Mouse (Mus musculus) adipocyte (in vitro differentiated cells): ENCODE data around the gene Cd82.
A peak's percentile ranks its signal among the peaks of the same experiment; 100 is the strongest.

ENCODE experiments used
- DNase-seq: peaks from one replicate; pipeline ENCODE4 v3.0.0-alpha.2; 2016; ENCODE audit warnings: low spot score

Gene Cd82

DNA sequence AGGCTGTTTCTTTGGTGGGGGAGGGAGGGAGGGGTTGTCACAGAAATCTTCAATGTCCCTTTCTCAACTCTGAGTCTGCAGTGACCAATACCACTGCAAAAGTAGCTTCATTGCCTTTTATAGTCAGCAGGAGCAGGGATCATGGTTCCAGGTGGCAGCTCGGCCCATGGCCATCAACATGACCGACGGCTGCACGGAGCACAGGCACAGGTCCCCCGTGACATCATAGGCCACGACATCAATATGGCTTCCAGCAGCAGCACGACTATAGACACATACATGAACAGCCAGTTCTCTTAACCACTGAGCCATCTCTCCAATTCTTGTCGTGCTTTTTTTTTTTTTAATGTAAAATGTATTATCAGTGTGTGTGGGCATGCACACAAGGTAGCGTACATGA lies 48.8 kb downstream of the Cd82 start:
- no peak for DNase-seq

- DNase-seq: peak; percentile 61
These were observed 49.4 kb downstream of the Cd82 start for GRCm38 (mm10) chr2:93413367-93414014.

DNA sequence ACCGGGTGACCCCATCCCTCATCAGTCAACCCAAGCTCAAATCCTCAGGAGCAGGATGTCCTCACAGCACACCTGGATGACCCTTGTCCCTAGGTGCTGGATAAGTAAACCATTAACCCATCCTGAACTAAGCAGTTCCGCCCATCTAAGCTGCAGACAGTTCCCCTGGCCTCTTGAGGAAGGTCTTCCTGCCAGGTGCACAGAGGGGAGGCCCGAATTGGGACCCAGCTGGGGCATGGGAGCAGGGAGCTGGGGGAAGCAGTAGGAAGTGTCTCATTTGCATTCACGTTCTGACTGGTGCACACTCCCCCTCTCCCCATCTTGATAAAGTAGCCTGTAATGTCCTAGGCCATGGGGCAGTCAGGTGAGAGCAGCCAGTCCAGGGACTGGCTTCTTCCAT lies 50.8 kb downstream of the Cd82 start:
- DNase-seq: no peak

GRCm38 (mm10) chr2:93410899-93411570 lies 51.9 kb downstream of the Cd82 start:
- no peak for DNase-seq

GRCm38 (mm10) chr2:93405017-93405425 lies 57.9 kb downstream of the Cd82 start:
- DNase-seq: no peak

DNA sequence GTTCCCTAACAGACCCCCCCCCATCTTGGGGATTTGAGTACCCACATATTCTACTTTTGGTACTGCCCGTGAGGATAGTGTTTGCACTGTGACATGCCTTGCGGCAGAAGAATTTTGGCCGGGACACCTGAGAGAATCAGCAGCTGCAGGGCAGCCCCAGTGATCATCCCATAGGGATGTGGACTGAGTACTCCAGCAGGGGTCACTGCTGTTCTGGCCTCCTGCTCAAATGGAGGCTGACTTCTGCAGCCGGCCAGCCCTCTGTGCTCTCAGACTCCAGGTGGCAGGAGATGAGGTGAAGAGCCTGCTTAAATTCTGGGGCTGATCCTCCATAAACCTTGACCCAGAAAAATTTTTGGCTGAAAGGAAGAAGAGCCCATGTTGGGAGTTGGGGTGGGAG lies 58.8 kb downstream of the Cd82 start:
- no peak for DNase-seq

DNA sequence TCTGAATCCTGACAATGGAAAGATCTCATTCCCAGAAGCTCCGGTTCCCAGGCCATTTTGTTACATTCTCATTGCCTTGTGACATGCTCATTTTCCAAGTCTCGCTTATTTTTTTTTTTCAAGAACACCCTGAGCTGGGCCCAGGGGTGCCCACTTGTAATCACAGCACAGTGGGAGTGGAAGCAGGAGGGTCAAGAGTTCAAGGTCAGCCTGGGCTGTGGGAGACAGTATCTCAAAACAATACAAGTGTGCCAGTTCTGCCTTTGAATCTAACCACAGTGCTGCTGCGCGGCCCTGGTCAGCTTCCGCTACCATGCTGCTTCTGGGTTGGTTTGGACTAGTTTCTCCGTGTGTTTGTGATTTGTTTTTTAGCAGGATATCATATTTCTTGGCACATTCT lies 59.7 kb downstream of the Cd82 start:
- DNase-seq: no peak

- DNase-seq: no peak
These were observed 71.7 kb downstream of the Cd82 start for GRCm38 (mm10) chr2:93391198-93391597.

DNA sequence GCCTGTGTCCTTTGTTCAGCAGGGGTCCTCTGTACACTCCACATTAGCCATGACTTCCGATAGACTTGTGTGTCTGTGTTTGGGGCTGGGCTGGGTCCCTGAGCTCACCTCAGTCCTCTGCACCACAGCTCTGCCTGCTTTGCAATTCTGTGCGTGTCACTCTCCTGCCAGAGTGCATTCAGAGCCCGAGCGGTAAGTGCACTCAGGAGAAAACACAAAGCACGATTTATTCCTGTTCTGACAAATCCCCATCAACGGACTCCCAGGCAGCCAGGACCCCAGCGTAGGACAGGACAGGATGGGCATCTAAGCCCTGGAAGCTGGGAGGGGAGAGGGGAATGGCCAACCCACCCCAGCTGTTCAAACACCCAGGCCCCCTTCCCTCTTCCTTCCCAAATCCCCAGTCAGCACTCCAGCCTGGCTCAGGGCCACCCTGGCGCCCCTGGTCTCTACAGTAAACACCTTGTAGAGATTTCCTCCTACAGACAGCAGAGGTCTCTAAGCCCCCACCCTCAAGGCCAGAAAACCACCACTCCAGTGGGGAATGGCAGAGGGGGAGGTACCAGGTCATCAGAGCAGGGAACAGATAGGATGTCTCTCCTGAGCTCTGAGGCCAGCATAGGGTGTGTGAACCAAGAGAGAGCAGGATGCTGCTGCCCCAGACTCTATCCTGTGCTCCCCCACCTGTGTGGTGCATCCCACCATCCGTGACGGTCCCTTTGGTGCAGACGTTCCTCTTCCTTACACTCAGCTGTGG lies 72.6 kb downstream of the Cd82 start:
- no peak for DNase-seq

- no peak for DNase-seq
These were observed 76.0 kb downstream of the Cd82 start for GRCm38 (mm10) chr2:93386958-93387357.

GRCm38 (mm10) chr2:93383831-93384230 lies 79.1 kb downstream of the Cd82 start:
- DNase-seq: no peak

- no peak for DNase-seq
These were observed 82.3 kb downstream of the Cd82 start for GRCm38 (mm10) chr2:93380680-93381089.

DNA sequence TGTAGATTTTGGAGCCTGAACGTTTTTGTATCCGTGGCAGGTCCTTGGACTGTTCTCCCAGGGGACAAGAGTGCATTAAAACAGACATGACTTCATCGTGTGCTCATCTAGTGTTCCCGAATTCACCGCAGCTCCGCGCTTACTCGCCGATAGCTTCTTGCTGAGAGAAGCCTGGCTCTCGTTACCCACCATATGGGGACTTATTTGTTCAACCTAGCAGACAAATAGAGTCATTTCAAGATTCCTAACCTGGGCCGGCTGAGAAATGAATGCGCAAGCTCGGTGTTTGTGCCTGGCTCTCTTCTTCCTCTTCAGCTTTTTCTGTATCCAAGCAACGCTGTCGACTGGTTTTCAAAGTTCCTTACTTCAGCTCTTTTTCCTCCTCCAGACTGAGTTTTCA lies 85.1 kb downstream of the Cd82 start:
- no peak for DNase-seq

DNA sequence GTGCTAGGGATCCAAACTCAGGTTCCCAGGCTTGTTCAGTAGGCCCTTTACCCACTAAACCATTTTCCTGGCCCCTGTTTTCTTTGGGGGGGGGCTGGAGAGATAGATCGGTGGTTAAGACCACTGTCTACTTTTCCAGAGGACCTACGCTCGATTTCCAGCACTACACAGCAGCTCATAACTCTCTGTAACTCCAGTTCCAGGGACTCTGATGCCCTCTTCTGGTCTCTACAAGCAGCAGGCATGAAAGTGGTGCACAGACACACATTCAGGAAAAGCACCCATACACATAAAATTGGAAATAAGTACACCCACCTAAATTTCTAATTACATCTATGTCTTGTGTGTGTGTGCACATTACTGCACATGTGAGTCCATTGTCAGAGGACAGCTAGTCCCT lies 85.8 kb downstream of the Cd82 start:
- DNase-seq: no peak

DNA sequence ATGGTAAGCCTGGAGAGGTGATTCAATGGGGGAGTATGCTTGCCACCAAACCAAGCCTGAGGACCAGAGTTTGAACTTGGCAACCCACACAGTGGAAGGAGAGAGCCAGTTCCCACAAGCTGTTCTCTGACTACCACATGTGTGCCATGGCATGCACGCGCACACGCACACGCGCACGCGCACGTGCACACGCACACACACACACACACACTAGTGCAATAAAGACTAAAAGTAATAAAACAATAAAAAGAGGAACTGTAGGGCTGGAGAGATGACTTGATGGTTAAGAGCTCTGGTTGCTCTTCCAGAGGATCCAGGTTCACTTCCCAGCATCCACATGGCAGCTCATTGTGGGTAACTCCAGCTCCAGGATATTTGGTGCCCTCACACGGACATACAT lies 90.1 kb downstream of the Cd82 start:
- DNase-seq: no peak

DNA sequence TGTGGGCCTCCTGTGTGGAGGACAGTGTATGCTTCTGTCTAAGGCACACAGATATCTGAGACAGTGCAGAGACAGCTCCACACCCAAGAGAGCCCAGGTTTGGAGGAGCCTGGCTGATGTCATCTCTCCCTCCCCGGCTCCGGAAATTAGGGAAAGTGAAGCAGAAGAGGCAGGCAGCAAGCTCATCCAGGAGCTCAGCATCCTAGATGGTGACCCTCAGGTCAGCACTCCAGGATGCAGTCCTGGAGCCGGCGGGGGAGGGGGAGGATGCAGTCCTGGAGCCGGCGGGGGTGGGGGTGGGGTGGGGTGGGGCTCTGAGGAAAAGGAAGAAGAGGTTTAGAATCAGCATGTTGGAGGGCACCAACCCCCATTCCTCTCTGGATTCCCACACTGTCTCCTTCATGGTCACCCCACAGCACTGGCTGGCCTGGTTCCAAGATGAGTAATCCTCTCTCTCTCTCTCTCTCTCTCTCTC lies 90.8 kb downstream of the Cd82 start:
- no peak for DNase-seq
